Mouse (Mus musculus) cerebellum, adult 8-10 months (tissue): ENCODE data around the gene Rbp2.
A peak's percentile ranks its signal among the peaks of the same experiment; 100 is the strongest.

Experiments used
- DNase-seq: peaks from one replicate; pipeline ENCODE4 v3.0.0; 2022

Gene Rbp2

DNA sequence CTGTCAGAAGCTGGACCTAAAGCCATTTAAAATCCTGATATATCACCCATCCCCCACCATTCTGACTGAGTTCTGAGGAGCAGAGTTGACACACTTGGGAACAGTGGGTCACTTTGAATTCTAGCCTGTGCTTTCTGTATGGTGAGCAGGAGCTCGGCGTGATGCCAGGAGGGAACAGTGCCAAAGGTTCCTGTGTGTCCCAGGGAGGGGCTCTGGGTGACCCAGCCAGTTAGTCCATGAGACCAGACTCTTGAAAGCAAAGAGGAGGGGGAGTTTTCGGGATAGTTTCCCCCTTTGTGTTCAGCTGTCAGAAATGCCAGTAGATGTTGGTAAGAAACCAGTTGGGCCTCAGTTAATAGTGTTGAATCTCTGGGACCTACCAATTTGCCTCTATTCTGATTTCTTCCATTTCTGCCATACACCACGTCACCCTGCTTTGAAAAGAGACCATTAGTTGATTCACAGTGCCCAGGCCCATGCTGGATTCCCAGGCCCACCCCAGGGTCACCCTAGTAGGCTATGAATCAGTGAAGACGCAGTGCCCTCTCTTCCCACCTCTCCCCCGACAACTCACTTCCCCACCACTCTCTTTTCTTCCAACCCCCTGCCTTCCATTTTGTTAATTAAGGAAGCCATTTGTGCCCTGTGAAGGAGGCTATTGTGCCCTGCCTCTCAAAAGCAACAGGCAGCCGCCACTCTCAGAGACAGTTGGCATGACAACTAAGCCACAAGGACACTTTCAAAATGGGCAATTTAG, 39.0 kb downstream of the Rbp2 start:
- DNase-seq = no peak

DNA sequence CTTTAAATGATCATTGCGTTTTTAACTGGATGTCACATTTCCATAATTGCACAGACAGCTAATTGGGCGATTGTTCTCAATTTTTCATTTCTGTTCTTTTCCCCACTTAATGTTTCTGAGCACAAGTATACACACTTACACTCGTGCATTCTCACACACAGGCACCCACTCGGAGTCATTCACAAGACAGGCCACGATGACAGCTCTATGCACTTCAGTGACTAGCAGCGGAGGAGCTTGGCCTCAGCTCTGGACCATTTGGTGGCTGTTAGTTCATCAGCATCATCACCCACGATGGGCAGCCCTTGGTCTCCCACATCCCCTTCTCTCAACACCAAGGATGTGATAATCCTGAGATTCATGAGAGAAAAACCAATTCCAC, 39.6 kb downstream of the Rbp2 start:
- no peak for DNase-seq

DNA sequence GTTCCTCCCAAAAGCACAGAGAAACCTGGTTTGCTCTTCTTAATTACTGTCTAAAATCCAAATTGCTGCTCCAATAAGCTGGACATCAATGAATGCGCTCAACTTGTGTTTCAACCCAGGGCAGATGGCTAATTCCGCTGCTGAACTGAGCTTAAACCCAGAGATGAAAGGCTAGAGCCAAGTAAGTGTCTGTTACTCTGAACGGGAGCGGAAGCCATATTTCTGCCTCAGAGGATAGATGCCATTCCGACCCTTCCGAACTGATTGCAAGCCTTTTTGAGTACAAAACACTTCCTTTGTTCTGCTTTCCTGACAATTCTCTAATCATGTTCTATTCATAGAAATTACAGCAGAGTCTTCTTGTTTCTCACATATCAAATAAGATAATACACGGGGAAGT, 41.3 kb downstream of the Rbp2 start:
- DNase-seq = no peak

DNA sequence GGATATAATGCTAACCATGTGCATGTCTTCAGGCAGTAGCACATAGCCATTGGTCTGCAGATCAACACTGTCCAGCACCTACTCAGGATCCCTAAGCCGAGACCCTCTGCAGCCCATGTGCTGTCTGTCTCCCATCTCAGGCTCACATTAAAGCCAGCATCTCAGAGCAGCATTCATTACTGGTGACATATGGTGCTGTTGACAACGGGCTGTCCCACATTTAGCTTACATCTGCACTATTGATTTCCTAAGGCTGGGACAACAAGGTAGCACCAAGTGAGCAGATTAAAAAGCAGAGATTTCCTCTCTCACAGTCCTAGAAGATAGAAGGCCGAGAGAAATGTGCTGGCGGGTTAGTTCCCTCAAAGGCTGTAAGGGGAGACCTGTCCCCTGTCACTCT, 43.9 kb downstream of the Rbp2 start:
- no peak for DNase-seq

- DNase-seq = no peak
These were observed 45.1 kb downstream of the Rbp2 start for GRCm38 (mm10) chr9:98530999-98531398.

DNA sequence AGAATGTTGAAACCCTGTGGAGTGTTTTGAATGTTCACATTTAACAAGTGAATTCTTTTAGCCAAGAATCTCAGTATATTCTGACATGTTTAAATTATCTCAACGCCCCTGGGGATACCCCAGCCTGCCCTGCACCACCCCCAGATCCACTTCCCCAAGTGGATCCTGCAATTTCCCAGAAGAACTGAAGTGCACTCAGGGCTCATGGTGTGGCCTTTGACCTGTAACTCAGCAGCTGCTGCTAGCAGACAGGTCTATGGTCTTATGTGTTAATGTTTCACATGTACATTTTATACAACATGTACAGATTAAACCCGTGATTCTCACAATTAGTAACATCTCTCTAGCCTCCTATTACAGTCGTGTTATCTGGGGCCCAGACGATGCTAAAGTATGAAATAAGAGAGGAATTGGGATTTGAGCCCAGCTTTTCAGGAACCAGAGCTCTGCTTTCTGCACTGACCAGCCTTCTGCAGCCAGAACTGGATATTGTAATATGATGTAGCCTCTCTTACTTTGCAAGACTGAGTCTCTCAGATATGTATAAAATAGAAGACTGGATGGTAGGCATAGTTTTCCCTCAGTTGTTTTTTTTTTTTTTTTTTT, 48.9 kb downstream of the Rbp2 start:
- no peak for DNase-seq

DNA sequence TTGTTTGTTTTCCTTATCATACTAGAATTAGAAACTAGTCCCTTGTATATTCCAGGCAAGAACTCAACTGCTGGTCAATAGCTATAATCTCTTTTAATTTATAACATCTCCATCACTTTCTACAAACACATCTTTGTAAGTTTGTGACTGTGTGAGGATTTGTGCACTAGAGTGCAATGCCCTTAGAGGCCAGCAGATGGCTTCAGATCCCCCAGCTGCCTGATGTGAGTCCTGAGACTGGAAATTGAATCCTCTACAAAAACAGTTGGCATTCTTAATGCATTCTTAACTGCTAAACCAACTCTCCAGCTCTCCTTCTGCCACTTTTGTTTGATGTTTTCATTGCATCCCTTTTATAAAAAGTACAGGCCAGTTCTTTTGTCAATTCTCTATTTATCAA, 49.8 kb downstream of the Rbp2 start:
- DNase-seq = no peak

GRCm38 (mm10) chr9:98538017-98538712, 52.2 kb downstream of the Rbp2 start:
- no peak for DNase-seq

DNA sequence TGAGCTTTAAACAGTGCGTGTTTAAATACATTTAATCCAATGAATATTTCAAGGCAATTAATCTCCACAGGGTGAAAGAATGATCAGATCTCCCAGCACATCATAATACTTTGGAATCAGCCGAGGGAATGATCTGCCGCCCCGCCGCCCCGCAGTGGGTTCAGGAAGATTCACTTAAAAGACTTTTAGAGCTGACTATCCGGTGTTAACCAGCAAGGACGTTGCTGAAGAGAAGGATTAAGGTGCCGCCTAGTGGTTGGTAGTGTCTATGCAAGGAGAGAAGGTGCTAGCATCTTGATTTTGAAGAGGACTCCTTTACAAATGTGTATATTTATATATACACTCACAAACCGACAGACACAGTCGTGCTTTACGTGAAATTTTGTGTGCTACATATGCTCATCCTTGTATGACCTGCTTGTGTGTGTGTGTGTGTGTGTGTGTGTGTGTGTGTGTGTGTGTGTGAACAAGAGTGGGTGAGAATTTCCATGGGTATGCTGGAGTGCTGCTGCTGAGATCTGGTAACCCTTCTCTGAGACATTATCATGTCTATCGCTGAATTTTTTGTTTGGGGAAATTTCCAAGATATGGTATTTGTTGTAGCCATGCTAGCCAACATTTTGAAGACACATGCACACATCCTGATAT, 52.9 kb downstream of the Rbp2 start:
- DNase-seq = peak; percentile 56

- no peak for DNase-seq
These were observed 58.1 kb downstream of the Rbp2 start for GRCm38 (mm10) chr9:98544042-98544441.
